Mouse (Mus musculus): Measurements from ENCODE around the gene Myh9.

DNA sequence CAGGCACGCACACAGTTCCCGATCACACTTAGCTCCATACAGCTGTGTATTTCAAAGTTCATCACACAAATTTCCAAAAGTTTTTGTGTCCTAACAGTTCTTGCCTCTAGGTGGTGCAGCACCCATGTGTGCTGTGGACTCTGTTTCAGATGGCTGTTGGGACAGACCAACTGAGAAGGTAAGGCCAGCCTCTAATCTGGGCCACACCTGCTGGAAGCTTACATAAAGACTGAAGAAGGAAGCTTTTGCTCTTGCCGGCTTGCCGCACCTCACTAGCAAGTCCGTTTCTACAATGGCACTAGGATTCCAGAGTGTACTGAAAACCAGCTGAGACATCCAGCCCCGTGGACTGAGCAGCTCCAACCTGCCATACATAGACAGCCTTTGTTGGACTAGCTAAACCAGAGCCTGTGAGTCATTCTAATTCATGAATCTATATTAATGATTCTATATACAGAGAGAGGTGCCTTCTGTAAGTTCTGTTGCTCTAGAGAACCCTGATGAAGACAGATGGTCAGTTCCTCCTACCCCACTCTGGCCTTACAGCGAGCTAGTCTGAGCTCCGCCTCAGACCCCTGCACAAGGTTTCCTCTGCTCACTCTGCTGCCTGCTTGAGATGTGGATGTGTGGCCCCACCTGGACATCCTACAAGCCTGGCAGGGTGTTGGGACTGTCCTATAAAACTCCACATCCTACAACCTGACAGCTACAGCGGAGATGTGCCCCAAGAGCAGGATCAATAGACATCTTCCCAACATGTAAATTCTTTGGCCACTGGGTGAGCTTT is 101.3 kb downstream of the Myh9 start:
- no peak for TF ChIP-seq GATA1 (IDR thresholded peaks at IDR 0.05; ENCODE audit: borderline replicate concordance, low read length)
- TF ChIP-seq FLI1 (IDR thresholded peaks at IDR 0.05; ENCODE audit: low read length), result no peak

Data from megakaryocyte, embryonic 14.5 days (primary cell).